Mouse (Mus musculus): ENCODE data around the gene Ugcg. TPM values are rescaled to one million over a fixed set of nuclear protein-coding genes. Genes with fewer than 3 reads are reported as not detected.
A peak's percentile ranks its signal among the peaks of the same experiment; 100 is the strongest.

Gene Ugcg
- total and polyA plus RNA-seq, 3 experiments = 30.8 to 45.4 TPM; not detected in 1

DNA sequence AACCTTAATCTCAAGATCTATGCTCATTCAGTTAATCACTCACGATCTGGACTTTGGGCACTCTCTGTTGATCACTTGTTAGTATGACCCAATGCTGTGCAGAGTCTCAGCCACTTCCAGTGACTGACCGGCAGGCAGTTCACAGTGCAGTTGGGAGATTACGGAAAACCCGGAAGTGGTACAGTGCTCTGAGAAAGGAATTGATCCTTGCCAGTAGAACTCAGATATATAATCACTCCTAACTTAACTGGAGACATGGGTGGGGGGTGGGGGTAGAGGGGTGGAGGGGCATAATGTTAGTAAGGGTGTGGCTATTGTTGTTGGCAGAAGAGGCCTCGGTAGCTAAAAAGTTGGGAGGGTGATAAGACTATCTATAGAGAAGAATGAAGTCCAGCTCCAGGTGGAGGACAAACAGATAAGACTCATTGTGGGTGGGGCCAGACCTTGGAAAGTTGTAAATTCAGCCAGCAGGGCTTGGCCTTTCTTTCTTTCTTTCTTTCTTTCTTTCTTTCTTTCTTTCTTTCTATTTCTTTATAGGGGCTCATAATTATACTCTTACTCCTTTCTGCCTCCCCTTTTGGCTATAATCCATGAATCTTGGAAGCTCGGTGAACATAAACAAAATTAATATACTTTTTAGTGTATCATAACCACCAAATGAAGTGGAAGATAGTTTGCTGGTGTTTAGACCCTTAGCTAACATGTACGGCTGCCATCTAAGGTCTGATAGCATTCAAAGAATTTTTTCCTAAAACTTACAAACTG lies 55.9 kb downstream of the Ugcg start (continued):
- TF ChIP-seq SMC3 (IDR thresholded peaks at IDR 0.05; ENCODE audit: low read depth, low read length) = no peak
- no peak for TF ChIP-seq ZNF384 (IDR thresholded peaks at IDR 0.05; ENCODE audit: low read depth, low read length)
- peak; percentile 52; the same call in 1 of the 2 replicates for TF ChIP-seq BHLHE40 (IDR thresholded peaks at IDR 0.05; ENCODE audit: borderline replicate concordance, low read depth, low read length)
- TF ChIP-seq MYB (IDR thresholded peaks at IDR 0.05; ENCODE audit: low read depth, low read length) = peak; percentile 44; the same call in 1 of the 2 replicates
- TF ChIP-seq MAZ (IDR thresholded peaks at IDR 0.05; ENCODE audit: low read depth, low read length) = no peak; the same call in 1 of the 2 replicates
- no peak for TF ChIP-seq POLR2AphosphoS2 (IDR thresholded peaks at IDR 0.05; ENCODE audit: low read length)
- TF ChIP-seq RAD21 (IDR thresholded peaks at IDR 0.05; ENCODE audit: low read depth, low read length) = no peak
- TF ChIP-seq USF2 (IDR thresholded peaks at IDR 0.05; ENCODE audit: borderline replicate concordance in 1 of 2, insufficient read depth in 1 of 2, low read depth in 1 of 2, low read length in 2 of 2) = no peak
- TF ChIP-seq POLR2A (IDR thresholded peaks at IDR 0.05; ENCODE audit: control insufficient read depth in 1 of 2, insufficient read depth in 1 of 2, low read depth in 1 of 2, low read length in 2 of 2, poor library complexity in 1 of 2) = no peak
- peak; percentile 80 for TF ChIP-seq SIN3A (IDR thresholded peaks at IDR 0.05; ENCODE audit: low read length)
- TF ChIP-seq KAT2A (conservative IDR thresholded peaks at IDR 0.05; ENCODE audit: low read depth, low read length) = no peak
- TF ChIP-seq E2F4 (IDR thresholded peaks at IDR 0.05; ENCODE audit: borderline replicate concordance, low read depth, low read length) = no peak
- TF ChIP-seq CHD2 (IDR thresholded peaks at IDR 0.05; ENCODE audit: low read length) = no peak
- TF ChIP-seq MAFK (IDR thresholded peaks at IDR 0.05; ENCODE audit: borderline replicate concordance, low read depth, low read length) = no peak
- no peak; the same call in 1 of the 2 replicates for TF ChIP-seq NELFE (IDR thresholded peaks at IDR 0.05; ENCODE audit: low read depth, low read length)
- TF ChIP-seq RCOR1 (IDR thresholded peaks at IDR 0.05; ENCODE audit: low read depth, low read length) = peak; percentile 67
- TF ChIP-seq ZKSCAN1 (IDR thresholded peaks at IDR 0.05; ENCODE audit: low read depth, low read length) = 0 out of 2 replicates have a peak, but pooled peaks have one; percentile 16
- TF ChIP-seq TBP (IDR thresholded peaks at IDR 0.05; ENCODE audit: low read depth, low read length) = no peak
- TF ChIP-seq TCF12 (IDR thresholded peaks at IDR 0.05; ENCODE audit: low read depth, low read length) = peak; percentile 94
- no peak for TF ChIP-seq MYC (IDR thresholded peaks at IDR 0.05; ENCODE audit: low read depth, low read length)
- no peak for TF ChIP-seq ZC3H11A (IDR thresholded peaks at IDR 0.05; ENCODE audit: low read depth, low read length)
- peak; percentile 85 for TF ChIP-seq ELF1 (IDR thresholded peaks at IDR 0.05; ENCODE audit: low read depth, low read length)
- TF ChIP-seq MAX (IDR thresholded peaks at IDR 0.05; ENCODE audit: low read length) = no peak

DNA sequence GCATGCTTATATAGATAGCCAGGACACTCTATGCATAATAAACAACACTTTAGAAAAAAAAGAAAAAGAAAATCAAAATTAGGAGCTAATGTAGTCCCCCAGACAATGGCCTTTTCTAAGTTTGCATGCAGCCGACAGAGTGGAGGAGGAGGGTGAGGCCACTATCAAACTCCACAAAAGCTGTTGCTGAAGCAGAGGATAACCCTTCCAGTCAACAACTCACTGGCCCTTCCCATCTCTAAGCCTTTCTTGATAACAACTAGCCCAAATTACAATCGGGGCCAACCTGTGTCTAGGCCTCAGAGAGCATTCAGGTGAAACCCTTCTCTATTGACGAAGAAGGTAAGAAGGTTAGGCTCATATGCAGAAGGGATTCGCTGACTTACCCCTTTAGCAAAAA lies 56.7 kb downstream of the Ugcg start:
- peak overlapping the region; percentile 93 for H3K27ac ChIP-seq (ENCODE audit: control insufficient read depth, low read depth, low read length)
- no peaks in the 10 kb centered on the region for H3K27me3 ChIP-seq (ENCODE audit: control insufficient read depth in 1 of 2, insufficient read depth in 2 of 2, low read length in 2 of 2)
- no peaks in the 10 kb centered on the region for H3K79me2 ChIP-seq (ENCODE audit: control insufficient read depth, insufficient read depth, low read length, poor library complexity)
- H3K4me3 ChIP-seq (ENCODE audit: control insufficient read depth in 1 of 2, insufficient read depth in 1 of 2, low read depth in 2 of 2, low read length in 2 of 2) = peak overlapping the region in 1 of 2 experiments; percentile 73; a peak in 3 of 4 replicates
- H3K9me3 ChIP-seq (replicated peaks; ENCODE audit: insufficient read depth, low read length) = no peaks in the 10 kb centered on the region
- peaks cover 0 to 46% of the 10 kb centered on the region in 2 experiments; a peak in 2 of 4 replicates for H3K36me3 ChIP-seq (ENCODE audit: control insufficient read depth in 1 of 2, insufficient read depth in 2 of 2, low read length in 2 of 2)
- peaks cover 33 to 36% of the 10 kb centered on the region in 2 experiments for H3K4me1 ChIP-seq (ENCODE audit: control insufficient read depth in 1 of 2, insufficient read depth in 2 of 2, low read length in 2 of 2)
- peak overlapping the region; percentile 58 for H3K9ac ChIP-seq (ENCODE audit: control insufficient read depth, low read depth, low read length, poor library complexity, severe bottlenecking)
- peak; percentile 55 for DNase-seq (ENCODE audit: low read depth, low spot score)
- TF ChIP-seq ELF1 (IDR thresholded peaks at IDR 0.05; ENCODE audit: low read depth, low read length) (no peak), ETS1 (IDR thresholded peaks at IDR 0.05; ENCODE audit: low read depth, low read length) (no peak), NRF1 (IDR thresholded peaks at IDR 0.05; ENCODE audit: insufficient read depth, low read depth, low read length, poor library complexity, severe bottlenecking) (no peak), USF2 (IDR thresholded peaks at IDR 0.05; ENCODE audit: borderline replicate concordance in 1 of 2, insufficient read depth in 1 of 2, low read depth in 1 of 2, low read length in 2 of 2) (no peak), ZNF384 (IDR thresholded peaks at IDR 0.05; ENCODE audit: low read depth, low read length) (no peak), POLR2AphosphoS2 (IDR thresholded peaks at IDR 0.05; ENCODE audit: low read length) (no peak), EP300 (IDR thresholded peaks at IDR 0.05; ENCODE audit: low read depth in 1 of 2, low read length in 2 of 2) (peak; percentile 52 to 62; a peak in 2 of 4 replicates), POLR2AphosphoS5 (IDR thresholded peaks at IDR 0.05; ENCODE audit: borderline replicate concordance, low read depth, low read length) (no peak), CTCF (IDR thresholded peaks at IDR 0.05 in 2 of 3, conservative IDR thresholded peaks at IDR 0.05 in 1 of 3; ENCODE audit: control insufficient read depth in 1 of 3, insufficient read depth in 1 of 3, low read depth in 2 of 3, low read length in 3 of 3, poor library complexity in 1 of 3, severe bottlenecking in 1 of 3) (no peak), TCF12 (IDR thresholded peaks at IDR 0.05; ENCODE audit: low read depth, low read length) (0 out of 2 replicates have a peak, but pooled peaks have one; percentile 8), POLR2A (IDR thresholded peaks at IDR 0.05; ENCODE audit: control insufficient read depth in 1 of 2, insufficient read depth in 1 of 2, low read depth in 1 of 2, low read length in 2 of 2, poor library complexity in 1 of 2) (no peak), CHD1 (IDR thresholded peaks at IDR 0.05; ENCODE audit: low read depth, low read length) (no peak), TBP (IDR thresholded peaks at IDR 0.05; ENCODE audit: low read depth, low read length) (no peak), HCFC1 (IDR thresholded peaks at IDR 0.05; ENCODE audit: low read depth, low read length) (no peak), RCOR1 (IDR thresholded peaks at IDR 0.05; ENCODE audit: low read depth, low read length) (no peak), ZMIZ1 (IDR thresholded peaks at IDR 0.05; ENCODE audit: low read depth, low read length) (no peak), GATA1 (IDR thresholded peaks at IDR 0.05; ENCODE audit: low read depth, low read length) (peak; percentile 49; the same call in 1 of the 2 replicates), KAT2A (conservative IDR thresholded peaks at IDR 0.05; ENCODE audit: low read depth, low read length) (no peak), NELFE (IDR thresholded peaks at IDR 0.05; ENCODE audit: low read depth, low read length) (peak; percentile 34; the same call in 1 of the 2 replicates)
